Mouse (Mus musculus): ENCODE results near the gene Gm13089. TPM values are rescaled to one million over a fixed set of nuclear protein-coding genes. Genes with fewer than 3 reads are reported as not detected.
"Not testable (repeated sequence)": the region's sequence is repeated elsewhere in the genome, so short reads cannot be mapped to it uniquely, and the experiment has no call there.

Gm13089 gene
- not detected in 2 replicates for polyA plus RNA-seq (2015; fragmentation: Nextera tagmentation; extraction: Ambion mirVana)

- DNase-seq (no peak), ATAC-seq (no peak)
- Histone ChIP-seq H3K4me3 (ENCODE audit: low read depth, low read length) (no peak within 1 kb of the TSS), H3K36me3 (replicated peaks; ENCODE audit: insufficient read depth, low read length) (no peaks in the 10 kb centered on the region), H3K4me1 (ENCODE audit: insufficient read depth) (no peaks in the 10 kb centered on the region), H3K4me2 (ENCODE audit: low read depth, low read length) (no peak within 1 kb of the TSS), H3K9me3 (ENCODE audit: low read length) (no peaks in the 10 kb centered on the region; the same call in 1 of the 2 replicates), H3K27me3 (ENCODE audit: insufficient read depth, low read length) (no peaks in the 10 kb centered on the region), H3K27ac (ENCODE audit: low read depth) (no peak within 1 kb of the TSS), H3K9ac (replicated peaks) (no peak within 1 kb of the TSS)
- TF ChIP-seq EP300 (IDR thresholded peaks at IDR 0.05; ENCODE audit: low read depth), result no peak
- TF ChIP-seq CTCF (IDR thresholded peaks at IDR 0.05; ENCODE audit: low read depth), result no peak
- 68% methylated on average over 2 of the region's 2 CpGs for WGBS (ENCODE audit: insufficient replicate concordance)
Measured at GRCm38 (mm10) chr4:143702611-143703010, at the start of gene Gm13089. Gm13089 (minus strand) TSS chr4:143702711.

- Histone ChIP-seq H3K4me2 (ENCODE audit: low read depth, low read length) (no peak within 1 kb of the TSS), H3K27me3 (ENCODE audit: insufficient read depth, low read length) (no peaks in the 10 kb centered on the region), H3K27ac (ENCODE audit: low read depth) (no peak within 1 kb of the TSS), H3K9ac (replicated peaks) (no peak within 1 kb of the TSS), H3K4me1 (ENCODE audit: insufficient read depth) (no peaks in the 10 kb centered on the region), H3K9me3 (ENCODE audit: low read length) (0 out of 2 replicates have a peak, but pooled peaks cover 3% of the 10 kb centered on the region), H3K36me3 (replicated peaks; ENCODE audit: insufficient read depth, low read length) (no peaks in the 10 kb centered on the region), H3K4me3 (ENCODE audit: low read depth, low read length) (no peak within 1 kb of the TSS)
- WGBS (ENCODE audit: insufficient replicate concordance), result 86% methylated on average over 1 of the region's 1 CpGs
- DNase-seq (no peak), ATAC-seq (no peak)
- TF ChIP-seq EP300 (IDR thresholded peaks at IDR 0.05; ENCODE audit: low read depth) (no peak), CTCF (IDR thresholded peaks at IDR 0.05; ENCODE audit: low read depth) (no peak)
Measured at GRCm38 (mm10) chr4:143719155-143719554, 16.6 kb upstream of the Gm13089 start, which contains the start of gene Gm13078. Gm13078 (plus strand) TSS chr4:143719455.

- not testable (repeated sequence) for H3K4me3 ChIP-seq (ENCODE audit: low read depth, low read length)
Measured at GRCm38 (mm10) chr4:143657146-143657545, 45.4 kb downstream of the Gm13089 start, which contains the start of gene Gm13088. Gm13088 (minus strand) TSS chr4:143657246.

More at GRCm38 (mm10) chr4:143657146-143657545, 45.4 kb downstream of the Gm13089 start, which contains the start of gene Gm13088:
- not testable (repeated sequence) for H3K4me1 ChIP-seq (ENCODE audit: insufficient read depth); H3K9ac ChIP-seq (replicated peaks); H3K9me3 ChIP-seq (ENCODE audit: low read length); DNase-seq; H3K27ac ChIP-seq (ENCODE audit: low read depth); H3K27me3 ChIP-seq (ENCODE audit: insufficient read depth, low read length); H3K4me2 ChIP-seq (ENCODE audit: low read depth, low read length); H3K36me3 ChIP-seq (replicated peaks; ENCODE audit: insufficient read depth, low read length); ATAC-seq

Other genes with a start within 250 kb of the Gm13089 start
- not detected in 2 replicates for gene Gm13043, start 191.4 kb downstream of the Gm13089 start, polyA plus RNA-seq (2015; fragmentation: Nextera tagmentation; extraction: Ambion mirVana)
- gene Gm13040, start 166.8 kb downstream of the Gm13089 start, polyA plus RNA-seq (2015; fragmentation: Nextera tagmentation; extraction: Ambion mirVana), result not detected in 2 replicates
- not detected in 2 replicates for gene BC080695, start 151.0 kb downstream of the Gm13089 start, polyA plus RNA-seq (2015; fragmentation: Nextera tagmentation; extraction: Ambion mirVana)
- gene Gm13057, start 151.0 kb downstream of the Gm13089 start, polyA plus RNA-seq (2015; fragmentation: Nextera tagmentation; extraction: Ambion mirVana), result not detected in 2 replicates
- not detected in 2 replicates for gene Gm13083, start 87.7 kb downstream of the Gm13089 start, polyA plus RNA-seq (2015; fragmentation: Nextera tagmentation; extraction: Ambion mirVana)
- gene Gm13088, start 45.5 kb downstream of the Gm13089 start, polyA plus RNA-seq (2015; fragmentation: Nextera tagmentation; extraction: Ambion mirVana), result not detected in 2 replicates
- gene Gm13078, start 16.7 kb upstream of the Gm13089 start, polyA plus RNA-seq (2015; fragmentation: Nextera tagmentation; extraction: Ambion mirVana), result not detected in 2 replicates
- gene Gm13023, start 86.6 kb upstream of the Gm13089 start, polyA plus RNA-seq (2015; fragmentation: Nextera tagmentation; extraction: Ambion mirVana), result not detected in 2 replicates
- not detected in 2 replicates for gene Gm13084, start 113.4 kb upstream of the Gm13089 start, polyA plus RNA-seq (2015; fragmentation: Nextera tagmentation; extraction: Ambion mirVana)
- not detected in 2 replicates for gene Gm13103, start 143.8 kb upstream of the Gm13089 start, polyA plus RNA-seq (2015; fragmentation: Nextera tagmentation; extraction: Ambion mirVana)
- not detected in 2 replicates for gene Pramef6, start 197.7 kb upstream of the Gm13089 start, polyA plus RNA-seq (2015; fragmentation: Nextera tagmentation; extraction: Ambion mirVana)
- gene Pramef25, start 248.3 kb upstream of the Gm13089 start, polyA plus RNA-seq (2015; fragmentation: Nextera tagmentation; extraction: Ambion mirVana), result not detected in 2 replicates